Mouse (Mus musculus) ES-E14 (cell line): ENCODE measurements around the gene Nrn1.

Experiments
- CHD2 ChIP-seq: IDR thresholded peaks from 2 replicates; pipeline ENCODE4 v1.6.1; 2014; ENCODE audit warnings: mild to moderate bottlenecking, low read depth, low read length, inconsistent platforms
- ZC3H11A ChIP-seq: IDR thresholded peaks from 2 replicates; pipeline ENCODE4 v1.6.1; 2012; ENCODE audit warnings: low read depth, mild to moderate bottlenecking, inconsistent platforms, low read length, borderline replicate concordance

DNA sequence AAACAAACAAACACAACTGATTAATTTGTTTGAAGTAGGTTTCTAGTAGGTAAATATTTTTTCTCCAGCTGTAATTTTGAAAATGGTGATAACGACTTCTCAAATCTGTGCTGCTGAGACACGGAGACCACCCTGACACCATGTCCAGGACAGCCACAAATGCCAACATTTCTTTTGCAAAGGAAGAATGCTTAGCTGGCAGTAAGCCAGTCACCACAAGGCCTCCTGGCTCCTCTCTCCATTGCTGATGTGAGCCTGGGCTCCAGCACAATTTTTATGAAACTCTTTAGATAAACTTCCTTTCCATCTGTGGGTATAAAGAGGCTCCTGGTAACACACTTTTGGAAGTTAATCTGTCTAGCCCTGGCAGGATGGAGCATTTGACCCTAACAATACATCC is 15.1 kb upstream of the Nrn1 start:
- TF ChIP-seq ZC3H11A: no peak
- no peak for TF ChIP-seq CHD2
